Mouse (Mus musculus) megakaryocyte, embryonic 14.5 days (primary cell): ENCODE data around the gene Six5.

Experiments used
- FLI1 ChIP-seq: IDR thresholded peaks from 2 replicates; pipeline ENCODE4 v1.6.1; 2012; ENCODE audit warnings: low read length, inconsistent platforms, mixed read lengths
- GATA1 ChIP-seq: IDR thresholded peaks from 3 replicates; pipeline ENCODE4 v1.6.1; 2012; ENCODE audit warnings: mixed read lengths, low read length, inconsistent platforms, borderline replicate concordance

DNA sequence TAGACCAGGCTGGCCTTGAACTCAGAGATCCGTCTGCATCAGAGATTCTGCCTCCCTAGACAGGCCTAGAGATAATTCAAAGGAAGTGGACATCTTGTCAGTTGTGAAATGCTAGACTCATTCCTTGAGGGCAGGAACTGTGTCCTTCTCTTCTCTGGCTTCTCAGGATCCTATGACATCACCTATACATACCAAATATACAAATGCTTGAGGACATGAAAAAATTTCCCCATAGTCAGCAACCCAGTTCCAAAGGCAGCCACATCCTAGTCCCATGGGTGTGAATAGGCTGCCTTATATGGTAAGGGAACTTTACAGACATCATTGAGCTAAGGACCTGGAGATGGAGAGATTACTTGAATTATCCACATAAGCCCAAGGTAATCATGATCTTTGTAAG is 15.2 kb downstream of the Six5 start:
- TF ChIP-seq FLI1 (no peak), GATA1 (no peak)
